Mouse (Mus musculus) embryonic stem cell, embryonic (primary cell): Measurements from ENCODE around the gene Dnajb1.

ENCODE experiments used
- CTCF ChIA-PET, 4 experiments: fragments of 300-600 bp in 2 of 4; fragments of 350-600 bp in 2 of 4; sonication (Branson Sonifier 250); formaldehyde crosslinking; loops; one replicate each; lab custom pipeline; 2022; ENCODE audit warnings: inconsistent platforms in 2 of 4; lab: Charles Lee
- POLR2A ChIA-PET, 4 experiments: fragments of 300-600 bp in 2 of 4; fragments of 350-600 bp in 2 of 4; sonication (Branson Sonifier 250); formaldehyde crosslinking; loops; one replicate each; lab custom pipeline; 2022; ENCODE audit warnings: antibody characterized with exemption in 4 of 4, inconsistent platforms in 1 of 4; lab: Charles Lee

The Dnajb1 gene

GRCm38 (mm10) chr8:83652030-83652743 lies 44.2 kb downstream of the Dnajb1 start, which contains the start of gene Gipc1:
Gene Gipc1 (plus strand): TSS chr8:83652677.
- ChIA-PET CTCF (interaction anchor here (0.5 to 3.3 kb wide), 9 partner anchors 10 to 372 kb away, joined by 3 to 23 read pairs (median 7); partner anchors contain the start of genes Asf1b (in 1 of the 4) and Gm10644 (in 1 of the 4)), POLR2A (interaction anchor here (0.7 to 2.7 kb wide), 40 partner anchors 8 to 424 kb away, joined by 3 to 45 read pairs (median 4); partner anchors contain the start of genes Ddx39 (in 3 of the 4), Dnajb1 (in 2 of the 4), Ptger1 (in 2 of the 4) and Tecr (in 2 of the 4))

GRCm38 (mm10) chr8:83652744-83653661 lies 45.0 kb downstream of the Dnajb1 start:
- POLR2A ChIA-PET = interaction anchor here (0.7 to 2.7 kb wide), 37 partner anchors 9 to 423 kb away, joined by 3 to 45 read pairs (median 4); partner anchors contain the start of genes Ddx39 (in 2 of the 4), Dnajb1 (in 2 of the 4), Ptger1 (in 2 of the 4) and Tecr (in 2 of the 4)
- CTCF ChIA-PET = interaction anchor here (0.5 to 3.3 kb wide), 12 partner anchors 9 to 371 kb away, joined by 3 to 23 read pairs (median 5); partner anchors contain the start of genes Asf1b (in 1 of the 4) and Gm10644 (in 1 of the 4)

GRCm38 (mm10) chr8:83653662-83654017 lies 45.6 kb downstream of the Dnajb1 start:
- ChIA-PET CTCF (interaction anchor here in 3 of 4 experiments (0.5 to 3.3 kb wide), 7 partner anchors 8 to 301 kb away, joined by 3 to 23 read pairs (median 8); partner anchors contain the start of genes Asf1b (in 1 of the 3) and Gm10644 (in 1 of the 3)), POLR2A (interaction anchor here (0.6 to 2.7 kb wide), 20 partner anchors 8 to 302 kb away, joined by 3 to 45 read pairs (median 5); partner anchors contain the start of genes Dnajb1 (in 2 of the 4), Ptger1 (in 2 of the 4), Tecr (in 2 of the 4) and Asf1b (in 1 of the 4))

- CTCF ChIA-PET = interaction anchor here in 2 of 4 experiments (1.0 to 3.3 kb wide), 3 partner anchors 7 to 47 kb away, joined by 3 to 23 read pairs (median 7); partner anchors contain the start of genes Dnajb1 (in 1 of the 2) and Tecr (in 1 of the 2)
- POLR2A ChIA-PET = interaction anchor here in 2 of 4 experiments (0.6 to 1.7 kb wide), 2 partner anchors 43 to 370 kb away, joined by 5 read pairs; no protein-coding TSS in a partner anchor
Measured at GRCm38 (mm10) chr8:83654725-83655124, 46.7 kb downstream of the Dnajb1 start.

GRCm38 (mm10) chr8:83656043-83656442 lies 48.0 kb downstream of the Dnajb1 start:
- CTCF ChIA-PET = interaction anchor here in 3 of 4 experiments (0.6 to 1.6 kb wide), 6 partner anchors 12 to 299 kb away, joined by 3 to 5 read pairs (median 3); partner anchors contain the start of genes Asf1b (in 1 of the 3) and Gm10644 (in 1 of the 3)
- POLR2A ChIA-PET = interaction anchor here in 3 of 4 experiments (0.5 to 1.2 kb wide), 6 partner anchors 8 to 282 kb away, joined by 3 to 4 read pairs (median 4); no protein-coding TSS in a partner anchor

- CTCF ChIA-PET = interaction anchor here in 3 of 4 experiments (0.6 to 1.6 kb wide), 8 partner anchors 10 to 299 kb away, joined by 3 to 5 read pairs (median 3); partner anchors contain the start of genes Asf1b (in 1 of the 3), Gm10644 (in 1 of the 3) and Ptger1 (in 1 of the 3)
- POLR2A ChIA-PET = interaction anchor here in 3 of 4 experiments (0.6 to 1.3 kb wide), 13 partner anchors 9 to 299 kb away, joined by 3 to 5 read pairs (median 3); partner anchors contain the start of genes Asf1b (in 1 of the 3), Gm10644 (in 1 of the 3) and Ptger1 (in 1 of the 3)
Measured at GRCm38 (mm10) chr8:83656484-83657246, 48.7 kb downstream of the Dnajb1 start.

- CTCF ChIA-PET = interaction anchor here in 3 of 4 experiments (0.6 to 1.5 kb wide), 4 partner anchors 8 to 58 kb away, joined by 3 to 6 read pairs (median 4); no protein-coding TSS in a partner anchor
- POLR2A ChIA-PET = interaction anchor here in 3 of 4 experiments (0.5 to 4.2 kb wide), 21 partner anchors 8 to 112 kb away, joined by 3 to 44 read pairs (median 4); partner anchors contain the start of genes Dnajb1 (in 2 of the 3), Gipc1 (in 2 of the 3), Tecr (in 2 of the 3) and Ddx39 (in 1 of the 3)
Measured at GRCm38 (mm10) chr8:83660545-83660944, 52.6 kb downstream of the Dnajb1 start.

GRCm38 (mm10) chr8:83660995-83661680 lies 53.1 kb downstream of the Dnajb1 start:
- CTCF ChIA-PET = interaction anchor here (0.6 to 2.3 kb wide), 12 partner anchors 8 to 294 kb away, joined by 3 to 27 read pairs (median 6); partner anchors contain the start of genes Gipc1 (in 2 of the 4), Asf1b (in 1 of the 4) and Gm10644 (in 1 of the 4)
- POLR2A ChIA-PET = interaction anchor here in 3 of 4 experiments (0.5 to 4.3 kb wide), 27 partner anchors 8 to 530 kb away, joined by 3 to 45 read pairs (median 5); partner anchors contain the start of genes Gipc1 (in 3 of the 3), Dnajb1 (in 2 of the 3) and Tecr (in 2 of the 3)
